Mouse (Mus musculus): ENCODE data around the gene Fgf18. TPM values are rescaled to one million over a fixed set of nuclear protein-coding genes. Genes with fewer than 3 reads are reported as not detected.

The Fgf18 gene
- total and polyA plus RNA-seq, 3 experiments: 0.15 to 0.40 TPM; not detected in 1

GRCm38 (mm10) chr11:33162998-33163506 lies 15.9 kb upstream of the Fgf18 start, which contains the start of gene Npm1:
Gene Npm1, minus strand, starts transcription at chr11:33163206.
- Histone ChIP-seq H3K27ac (ENCODE audit: control insufficient read depth, low read depth, low read length) (peak within 1 kb of the TSS; percentile 82), H3K9ac (ENCODE audit: control insufficient read depth, low read depth, low read length, poor library complexity, severe bottlenecking) (peak within 1 kb of the TSS; percentile 87), H3K36me3 (ENCODE audit: control insufficient read depth in 1 of 2, insufficient read depth in 2 of 2, low read length in 2 of 2) (peaks cover 26 to 29% of the 10 kb centered on the region in 2 experiments), H3K4me1 (ENCODE audit: control insufficient read depth in 1 of 2, insufficient read depth in 2 of 2, low read length in 2 of 2) (peaks cover 0 to 2% of the 10 kb centered on the region in 2 experiments; a peak in 1 of 4 replicates), H3K27me3 (ENCODE audit: control insufficient read depth in 1 of 2, insufficient read depth in 2 of 2, low read length in 2 of 2) (peaks cover 0 to 2% of the 10 kb centered on the region in 2 experiments; a peak in 1 of 4 replicates), H3K9me3 (replicated peaks; ENCODE audit: insufficient read depth, low read length) (no peaks in the 10 kb centered on the region), H3K79me2 (ENCODE audit: control insufficient read depth, insufficient read depth, low read length, poor library complexity) (peaks cover 44% of the 10 kb centered on the region), H3K4me3 (ENCODE audit: control insufficient read depth in 1 of 2, insufficient read depth in 1 of 2, low read depth in 2 of 2, low read length in 2 of 2) (peak within 1 kb of the TSS; percentile 65 to 76)
- peak; percentile 100 for DNase-seq (ENCODE audit: low read depth, low spot score)
- TF ChIP-seq SMC3 (IDR thresholded peaks at IDR 0.05; ENCODE audit: low read depth, low read length) (no peak), CTCF (IDR thresholded peaks at IDR 0.05 in 2 of 3, conservative IDR thresholded peaks at IDR 0.05 in 1 of 3; ENCODE audit: control insufficient read depth in 1 of 3, insufficient read depth in 1 of 3, low read depth in 2 of 3, low read length in 3 of 3, poor library complexity in 1 of 3, severe bottlenecking in 1 of 3) (no peak), UBTF (IDR thresholded peaks at IDR 0.05; ENCODE audit: borderline replicate concordance, insufficient read depth, low read depth, low read length) (no peak), ETS1 (IDR thresholded peaks at IDR 0.05; ENCODE audit: low read depth, low read length) (no peak; the same call in 1 of the 2 replicates), E2F4 (IDR thresholded peaks at IDR 0.05; ENCODE audit: borderline replicate concordance, low read depth, low read length) (peak; percentile 61; the same call in 1 of the 2 replicates), JUND (IDR thresholded peaks at IDR 0.05; ENCODE audit: low read depth, low read length) (no peak), ZC3H11A (IDR thresholded peaks at IDR 0.05; ENCODE audit: low read depth, low read length) (no peak), CHD1 (IDR thresholded peaks at IDR 0.05; ENCODE audit: low read depth, low read length) (no peak), CHD2 (IDR thresholded peaks at IDR 0.05; ENCODE audit: low read length) (peak; percentile 98), GATA1 (IDR thresholded peaks at IDR 0.05; ENCODE audit: low read depth, low read length) (no peak), KAT2A (conservative IDR thresholded peaks at IDR 0.05; ENCODE audit: low read depth, low read length) (no peak; the same call in 1 of the 2 replicates), NELFE (IDR thresholded peaks at IDR 0.05; ENCODE audit: low read depth, low read length) (peak; percentile 99), HCFC1 (IDR thresholded peaks at IDR 0.05; ENCODE audit: low read depth, low read length) (peak; percentile 82), ZMIZ1 (IDR thresholded peaks at IDR 0.05; ENCODE audit: low read depth, low read length) (peak; percentile 99), GABPA (IDR thresholded peaks at IDR 0.05; ENCODE audit: low read depth, low read length) (no peak), ELF1 (IDR thresholded peaks at IDR 0.05; ENCODE audit: low read depth, low read length) (no peak), MAX (IDR thresholded peaks at IDR 0.05; ENCODE audit: low read length) (no peak; the same call in 1 of the 2 replicates), TBP (IDR thresholded peaks at IDR 0.05; ENCODE audit: low read depth, low read length) (peak; percentile 99), MYC (IDR thresholded peaks at IDR 0.05; ENCODE audit: low read depth, low read length) (peak; percentile 67), TCF12 (IDR thresholded peaks at IDR 0.05; ENCODE audit: low read depth, low read length) (peak; percentile 64), RCOR1 (IDR thresholded peaks at IDR 0.05; ENCODE audit: low read depth, low read length) (no peak), TAL1 (IDR thresholded peaks at IDR 0.05; ENCODE audit: low read length) (no peak), ZKSCAN1 (IDR thresholded peaks at IDR 0.05; ENCODE audit: low read depth, low read length) (no peak), EP300 (IDR thresholded peaks at IDR 0.05; ENCODE audit: low read depth in 1 of 2, low read length in 2 of 2) (no peak), NRF1 (IDR thresholded peaks at IDR 0.05; ENCODE audit: insufficient read depth, low read depth, low read length, poor library complexity, severe bottlenecking) (peak; percentile 97), MEF2A (IDR thresholded peaks at IDR 0.05; ENCODE audit: extremely low read depth, insufficient replicate concordance, low read depth, low read length, poor library complexity, severe bottlenecking) (no peak), MAZ (IDR thresholded peaks at IDR 0.05; ENCODE audit: low read depth, low read length) (no peak), POLR2AphosphoS5 (IDR thresholded peaks at IDR 0.05; ENCODE audit: borderline replicate concordance, low read depth, low read length) (peak; percentile 97), ZNF384 (IDR thresholded peaks at IDR 0.05; ENCODE audit: low read depth, low read length) (no peak), RAD21 (IDR thresholded peaks at IDR 0.05; ENCODE audit: low read depth, low read length) (no peak), POLR2A (IDR thresholded peaks at IDR 0.05; ENCODE audit: control insufficient read depth in 1 of 2, insufficient read depth in 1 of 2, low read depth in 1 of 2, low read length in 2 of 2, poor library complexity in 1 of 2) (peak; percentile 97 to 99), MAFK (IDR thresholded peaks at IDR 0.05; ENCODE audit: borderline replicate concordance, low read depth, low read length) (no peak), USF2 (IDR thresholded peaks at IDR 0.05; ENCODE audit: borderline replicate concordance in 1 of 2, insufficient read depth in 1 of 2, low read depth in 1 of 2, low read length in 2 of 2) (no peak), BHLHE40 (IDR thresholded peaks at IDR 0.05; ENCODE audit: borderline replicate concordance, low read depth, low read length) (no peak), SIN3A (IDR thresholded peaks at IDR 0.05; ENCODE audit: low read length) (0 out of 2 replicates have a peak, but pooled peaks have one; percentile 22), USF1 (IDR thresholded peaks at IDR 0.05; ENCODE audit: low read depth, low read length) (no peak), MXI1 (IDR thresholded peaks at IDR 0.05; ENCODE audit: low read depth, low read length) (no peak; the same call in 1 of the 2 replicates)

Measured in MEL (cell line).